Mouse (Mus musculus) liver, embryonic 18 days (tissue): ENCODE measurements around the gene Ssb. TPM values are rescaled to one million over a fixed set of nuclear protein-coding genes. Genes with fewer than 3 reads are reported as not detected.

Experiments used
- polyA plus RNA-seq: library from polyadenylated mRNA; depleted of rRNA; stranded (reverse); fragments of >200 nt; gene quantifications from 2 replicates; pipeline ENCODE4 v1.2.3, GENCODE M21; 2012; rRNA removed

Ssb gene
- polyA plus RNA-seq, result 50.9 and 51.9 TPM in 2 replicates

GRCm38 (mm10) chr2:69861485-69862091, at the start of gene Ssb:
Gene Ssb (plus strand): TSS chr2:69861562.

GRCm38 (mm10) chr2:69821711-69822110, 39.7 kb upstream of the Ssb start, which contains the start of gene Klhl23:
Gene Klhl23 (plus strand): TSS chr2:69821944.

GRCm38 (mm10) chr2:69885451-69886305, 24.3 kb downstream of the Ssb start, which contains the start of gene Mettl5:
Gene Mettl5 (minus strand): TSS chr2:69885615.

DNA sequence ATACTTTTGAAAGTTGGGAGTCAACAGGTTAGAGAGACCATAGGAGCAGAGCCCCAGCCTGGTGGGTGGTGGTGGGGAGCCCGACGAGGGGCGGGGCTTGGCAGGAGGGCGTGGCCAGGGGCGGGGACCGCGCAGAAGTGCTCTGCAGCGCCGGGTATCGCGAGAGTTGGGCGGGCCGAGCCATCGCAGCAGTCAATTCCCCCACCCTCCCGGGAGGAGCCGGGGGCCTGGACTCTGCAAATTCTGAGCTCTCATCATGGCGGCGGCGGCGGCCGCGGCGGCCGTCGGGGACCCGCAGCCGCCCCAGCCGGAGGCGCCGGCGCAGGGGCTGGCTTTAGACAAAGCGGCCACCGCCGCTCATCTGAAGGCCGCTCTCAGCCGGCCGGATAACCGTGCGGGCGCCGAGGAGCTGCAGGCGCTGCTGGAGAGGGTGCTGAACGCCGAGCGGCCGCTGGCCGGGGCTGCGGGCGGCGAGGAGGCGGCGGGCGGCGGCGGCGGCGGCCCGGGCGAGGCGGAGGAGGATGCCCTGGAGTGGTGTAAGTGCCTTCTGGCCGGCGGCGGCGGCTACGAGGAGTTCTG, 35.8 kb downstream of the Ssb start, which contains the start of gene Ubr3:
Gene Ubr3 (plus strand): TSS at position 208 of the 579 bp plus-strand sequence.

Other genes with a start within 250 kb of the Ssb start
- 2.4 and 2.9 TPM in 2 replicates for gene Bbs5, start 214.4 kb upstream of the Ssb start, polyA plus RNA-seq
- 0.02 and 0.04 TPM in 2 replicates for gene Klhl41, start 191.4 kb upstream of the Ssb start, polyA plus RNA-seq
- gene Fastkd1, start 148.0 kb upstream of the Ssb start, polyA plus RNA-seq, result 4.9 and 6.8 TPM in 2 replicates
- 7.7 and 8.0 TPM in 2 replicates for gene Ppig, start 139.0 kb upstream of the Ssb start, polyA plus RNA-seq
- gene Ccdc173, start 72.0 kb upstream of the Ssb start, polyA plus RNA-seq, result 0.29 and 0.39 TPM in 2 replicates
- gene Phospho2, start 71.9 kb upstream of the Ssb start, polyA plus RNA-seq, result 8.4 and 13.4 TPM in 2 replicates
- gene Klhl23, start 39.6 kb upstream of the Ssb start, polyA plus RNA-seq, result 8.1 and 10.1 TPM in 2 replicates
- gene Mettl5, start 24.1 kb downstream of the Ssb start, polyA plus RNA-seq, result 8.4 and 8.5 TPM in 2 replicates
- 8.9 and 9.6 TPM in 2 replicates for gene Ubr3, start 35.7 kb downstream of the Ssb start, polyA plus RNA-seq
- not detected in 2 replicates for gene Myo3b, start 177.6 kb downstream of the Ssb start, polyA plus RNA-seq